Mouse (Mus musculus): Measurements from ENCODE around the gene Sirt2. TPM values are rescaled to one million over a fixed set of nuclear protein-coding genes. Genes with fewer than 3 reads are reported as not detected.

The Sirt2 gene
- polyA plus RNA-seq, 1 experiment from 2014 or later: 63.7 TPM

GRCm38 (mm10) chr7:28787884-28788283, 21.3 kb downstream of the Sirt2 start:
- WGBS: 92% methylated on average over 9 of the region's 9 CpGs
- no peak for ATAC-seq (ENCODE audit: insufficient read depth, low FRiP score)
- H3K4me3 ChIP-seq (replicated peaks; ENCODE audit: low read length): no peak overlapping the region
- H3K9me3 ChIP-seq (replicated peaks; ENCODE audit: control insufficient read depth, low read length): no peaks in the 10 kb centered on the region
- no peaks in the 10 kb centered on the region for H3K36me3 ChIP-seq (ENCODE audit: control insufficient read depth, insufficient read depth, low read length)
- H3K9ac ChIP-seq (ENCODE audit: low read length): no peak overlapping the region
- H3K4me1 ChIP-seq (ENCODE audit: control insufficient read depth, insufficient read depth, low read length): peaks cover 11% of the 10 kb centered on the region; the same call in 1 of the 2 replicates
- no peak overlapping the region for H3K27ac ChIP-seq (ENCODE audit: low read length)
- no peak overlapping the region for H3K4me2 ChIP-seq (ENCODE audit: low read depth, low read length)
- H3K27me3 ChIP-seq (ENCODE audit: control insufficient read depth, insufficient read depth, low read length): no peaks in the 10 kb centered on the region

GRCm38 (mm10) chr7:28788307-28789195, 22.0 kb downstream of the Sirt2 start, which contains the start of gene Rinl:
TSS of gene Rinl (plus strand) at chr7:28788969.
- Histone ChIP-seq H3K36me3 (ENCODE audit: control insufficient read depth, insufficient read depth, low read length) (no peaks in the 10 kb centered on the region), H3K27ac (ENCODE audit: low read length) (peak within 1 kb of the TSS; percentile 28; the same call in 1 of the 2 replicates), H3K9me3 (replicated peaks; ENCODE audit: control insufficient read depth, low read length) (no peaks in the 10 kb centered on the region), H3K27me3 (ENCODE audit: control insufficient read depth, insufficient read depth, low read length) (no peaks in the 10 kb centered on the region), H3K4me1 (ENCODE audit: control insufficient read depth, insufficient read depth, low read length) (peaks cover 11% of the 10 kb centered on the region; the same call in 1 of the 2 replicates), H3K4me2 (ENCODE audit: low read depth, low read length) (no peak within 1 kb of the TSS), H3K4me3 (replicated peaks; ENCODE audit: low read length) (no peak within 1 kb of the TSS), H3K9ac (ENCODE audit: low read length) (peak within 1 kb of the TSS; percentile 0; the same call in 1 of the 2 replicates)
- no peak for ATAC-seq (ENCODE audit: insufficient read depth, low FRiP score)
- 52% methylated on average over 5 of the region's 5 CpGs for WGBS

GRCm38 (mm10) chr7:28789235-28789634, 22.7 kb downstream of the Sirt2 start:
- Histone ChIP-seq H3K4me3 (replicated peaks; ENCODE audit: low read length) (no peak overlapping the region), H3K9ac (ENCODE audit: low read length) (peak overlapping the region; percentile 0; the same call in 1 of the 2 replicates), H3K4me2 (ENCODE audit: low read depth, low read length) (no peak overlapping the region), H3K9me3 (replicated peaks; ENCODE audit: control insufficient read depth, low read length) (no peaks in the 10 kb centered on the region), H3K27me3 (ENCODE audit: control insufficient read depth, insufficient read depth, low read length) (no peaks in the 10 kb centered on the region), H3K27ac (ENCODE audit: low read length) (no peak overlapping the region), H3K4me1 (ENCODE audit: control insufficient read depth, insufficient read depth, low read length) (peaks cover 11% of the 10 kb centered on the region; the same call in 1 of the 2 replicates), H3K36me3 (ENCODE audit: control insufficient read depth, insufficient read depth, low read length) (no peaks in the 10 kb centered on the region)
- 28% methylated on average over 3 of the region's 3 CpGs for WGBS
- ATAC-seq (ENCODE audit: insufficient read depth, low FRiP score): no peak

GRCm38 (mm10) chr7:28790066-28790806, 23.7 kb downstream of the Sirt2 start:
- Histone ChIP-seq H3K4me1 (ENCODE audit: control insufficient read depth, insufficient read depth, low read length) (peaks cover 11% of the 10 kb centered on the region; the same call in 1 of the 2 replicates), H3K27me3 (ENCODE audit: control insufficient read depth, insufficient read depth, low read length) (no peaks in the 10 kb centered on the region), H3K4me2 (ENCODE audit: low read depth, low read length) (no peak overlapping the region), H3K9ac (ENCODE audit: low read length) (no peak overlapping the region), H3K4me3 (replicated peaks; ENCODE audit: low read length) (no peak overlapping the region), H3K36me3 (ENCODE audit: control insufficient read depth, insufficient read depth, low read length) (no peaks in the 10 kb centered on the region), H3K9me3 (replicated peaks; ENCODE audit: control insufficient read depth, low read length) (no peaks in the 10 kb centered on the region), H3K27ac (ENCODE audit: low read length) (peak overlapping the region; percentile 28; the same call in 1 of the 2 replicates)
- 57% methylated on average over 8 of the region's 8 CpGs for WGBS
- no peak for ATAC-seq (ENCODE audit: insufficient read depth, low FRiP score)

GRCm38 (mm10) chr7:28791706-28792105, 25.2 kb downstream of the Sirt2 start:
- Histone ChIP-seq H3K27ac (ENCODE audit: low read length) (no peak overlapping the region), H3K4me2 (ENCODE audit: low read depth, low read length) (no peak overlapping the region), H3K36me3 (ENCODE audit: control insufficient read depth, insufficient read depth, low read length) (no peaks in the 10 kb centered on the region), H3K9ac (ENCODE audit: low read length) (no peak overlapping the region), H3K27me3 (ENCODE audit: control insufficient read depth, insufficient read depth, low read length) (no peaks in the 10 kb centered on the region), H3K4me3 (replicated peaks; ENCODE audit: low read length) (no peak overlapping the region), H3K9me3 (replicated peaks; ENCODE audit: control insufficient read depth, low read length) (no peaks in the 10 kb centered on the region), H3K4me1 (ENCODE audit: control insufficient read depth, insufficient read depth, low read length) (peaks cover 13% of the 10 kb centered on the region; the same call in 1 of the 2 replicates)
- ATAC-seq (ENCODE audit: insufficient read depth, low FRiP score): no peak

GRCm38 (mm10) chr7:28792391-28793185, 26.1 kb downstream of the Sirt2 start:
- Histone ChIP-seq H3K9ac (ENCODE audit: low read length) (no peak overlapping the region), H3K27ac (ENCODE audit: low read length) (no peak overlapping the region), H3K9me3 (replicated peaks; ENCODE audit: control insufficient read depth, low read length) (no peaks in the 10 kb centered on the region), H3K27me3 (ENCODE audit: control insufficient read depth, insufficient read depth, low read length) (no peaks in the 10 kb centered on the region), H3K36me3 (ENCODE audit: control insufficient read depth, insufficient read depth, low read length) (no peaks in the 10 kb centered on the region), H3K4me1 (ENCODE audit: control insufficient read depth, insufficient read depth, low read length) (peaks cover 16% of the 10 kb centered on the region), H3K4me3 (replicated peaks; ENCODE audit: low read length) (no peak overlapping the region), H3K4me2 (ENCODE audit: low read depth, low read length) (no peak overlapping the region)
- no peak for ATAC-seq (ENCODE audit: insufficient read depth, low FRiP score)
- 65% methylated on average over 14 of the region's 14 CpGs for WGBS

GRCm38 (mm10) chr7:28793834-28794233, 27.3 kb downstream of the Sirt2 start:
- no peak overlapping the region for H3K27ac ChIP-seq (ENCODE audit: low read length)
- no peaks in the 10 kb centered on the region for H3K9me3 ChIP-seq (replicated peaks; ENCODE audit: control insufficient read depth, low read length)
- no peaks in the 10 kb centered on the region for H3K36me3 ChIP-seq (ENCODE audit: control insufficient read depth, insufficient read depth, low read length)
- H3K4me2 ChIP-seq (ENCODE audit: low read depth, low read length): no peak overlapping the region
- H3K4me1 ChIP-seq (ENCODE audit: control insufficient read depth, insufficient read depth, low read length): peaks cover 16% of the 10 kb centered on the region
- no peak overlapping the region for H3K9ac ChIP-seq (ENCODE audit: low read length)
- 42% methylated on average over 2 of the region's 2 CpGs for WGBS
- no peak overlapping the region for H3K4me3 ChIP-seq (replicated peaks; ENCODE audit: low read length)
- no peaks in the 10 kb centered on the region for H3K27me3 ChIP-seq (ENCODE audit: control insufficient read depth, insufficient read depth, low read length)
- no peak for ATAC-seq (ENCODE audit: insufficient read depth, low FRiP score)

- Histone ChIP-seq H3K27ac (ENCODE audit: low read length) (no peak overlapping the region), H3K4me1 (ENCODE audit: control insufficient read depth, insufficient read depth, low read length) (peaks cover 10% of the 10 kb centered on the region), H3K9me3 (replicated peaks; ENCODE audit: control insufficient read depth, low read length) (no peaks in the 10 kb centered on the region), H3K9ac (ENCODE audit: low read length) (no peak overlapping the region), H3K4me3 (replicated peaks; ENCODE audit: low read length) (no peak overlapping the region), H3K4me2 (ENCODE audit: low read depth, low read length) (no peak overlapping the region), H3K27me3 (ENCODE audit: control insufficient read depth, insufficient read depth, low read length) (no peaks in the 10 kb centered on the region), H3K36me3 (ENCODE audit: control insufficient read depth, insufficient read depth, low read length) (no peaks in the 10 kb centered on the region)
- ATAC-seq (ENCODE audit: insufficient read depth, low FRiP score): no peak
- WGBS: 77% methylated on average over 3 of the region's 3 CpGs
Measured at GRCm38 (mm10) chr7:28794496-28794895, 28.0 kb downstream of the Sirt2 start.

Data from stomach, embryonic 16.5 days (tissue).